In genomic region chr7:84605704-84606292, GRCm38 (mm10) we compare ENCODE assay signal across 8 mouse cellular contexts. TPM values are rescaled to one million over a fixed set of nuclear protein-coding genes. Genes with fewer than 3 reads are reported as not detected.
DNase-seq lines count a peak whose midpoint lies in the region; ATAC-seq and TF ChIP-seq lines count a peak whose summit lies in the region.

No protein-coding gene starts in this region.

- peak; percentile 88 for ATAC-seq in granulocyte monocyte progenitor cell, adult 5-6 weeks (replicated peaks; ENCODE audit: poor library complexity, severe bottlenecking)
- peak; percentile 74 for ATAC-seq in intestine, postnatal 0 days
- peak; percentile 87 for ATAC-seq in megakaryocyte-erythroid progenitor cell, adult 5-6 weeks (replicated peaks; ENCODE audit: low FRiP score, low TSS enrichment, poor library complexity, severe bottlenecking)

- peaks cover 4% of the 10 kb centered on the region; the same call in 1 of the 2 replicates for H3K36me3 ChIP-seq in intestine, postnatal 0 days (ENCODE audit: control insufficient read depth, insufficient read depth)

- peak overlapping the region; percentile 88 for H3K4me2 ChIP-seq in intestine, postnatal 0 days (replicated peaks; ENCODE audit: low read depth)

- no peaks in the 10 kb centered on the region for H3K27me3 ChIP-seq in intestine, postnatal 0 days (replicated peaks; ENCODE audit: control insufficient read depth, insufficient read depth, low read length)

- peak overlapping the region; percentile 51 for H3K27ac ChIP-seq in intestine, postnatal 0 days (ENCODE audit: low read depth, low read length)

- H3K9ac ChIP-seq in intestine, postnatal 0 days (ENCODE audit: low read depth, low read length) = peak overlapping the region; percentile 27

- H3K4me1 ChIP-seq in intestine, postnatal 0 days (replicated peaks; ENCODE audit: control insufficient read depth, insufficient read depth, low read length) = no peaks in the 10 kb centered on the region

- 0% methylated on average over 36 of the region's 36 CpGs for WGBS in intestine, postnatal 0 days

- TF ChIP-seq CTCF in intestine, postnatal 0 days (IDR thresholded peaks at IDR 0.05; ENCODE audit: low read depth) = no peak

- peak; percentile 96 for DNase-seq in adrenal gland, adult 2 months
- peak; percentile 67 for DNase-seq in embryo, embryonic 9.5 days (ENCODE audit: extremely low spot score)
- DNase-seq in left cerebral cortex, postnatal 25 days (ENCODE audit: low spot score in 2 of 2) = peak; percentile 69 to 84
- peak; percentile 72 for DNase-seq in right cerebral cortex, postnatal 4 days
- peak; percentile 93 for DNase-seq in yolk sac, embryonic 10.5 days (ENCODE audit: low spot score)

- H3K4me3 ChIP-seq in intestine, postnatal 0 days (ENCODE audit: low read depth, low read length) = peak overlapping the region; percentile 59

- H3K9me3 ChIP-seq in intestine, postnatal 0 days (ENCODE audit: control insufficient read depth) = no peaks in the 10 kb centered on the region

- intact Hi-C loops in left cerebral cortex, postnatal 25 days (cut with DNase I) = loop anchor here (2.0 to 5.0 kb wide), 2 partner anchors 85 to 142 kb away; no protein-coding TSS in a partner anchor

RNA-seq across cellular contexts. Expression of gene Fah, which starts 0.7 kb away (rescaled TPM):
- 100 to 1,000 TPM in 1 of 2 experiments, 10 to 100 TPM in 1; 48.4 to 106 TPM for total RNA-seq in adrenal gland, adult 2 months (2021)
- polyA plus RNA-seq in adrenal gland, adult 2 months (2012; rRNA removed) = 73.8 and 74.4 TPM in 2 replicates
- not detected in 2 replicates for total RNA-seq in granulocyte monocyte progenitor cell, adult 5-6 weeks (2014; fragmentation: Nextera tagmentation)
- total RNA-seq in granulocyte monocyte progenitor cell, adult 5-6 weeks (2017) = 1.2 TPM in 1 of 2 replicates, not detected in the other
- 11.1 and 16.5 TPM in 2 replicates for polyA plus RNA-seq in intestine, postnatal 0 days (2015; fragmentation: Nextera tagmentation; extraction: Ambion mirVana)
- 10 to 100 TPM; 13.8 to 15.8 TPM for total RNA-seq in left cerebral cortex, postnatal 25 days (2021)
- not detected in 2 replicates for total RNA-seq in megakaryocyte-erythroid progenitor cell, adult 5-6 weeks (2014; fragmentation: Nextera tagmentation)
- total RNA-seq in megakaryocyte-erythroid progenitor cell, adult 5-6 weeks (2017) = 2.2 and 7.9 TPM in 2 replicates

Comparison
In these comparisons a context has a peak if more than half of its experiments do, and no peak if none do; other contexts are left out.
1. Peak in every context shown above with its lines: DNase-seq, ATAC-seq, H3K4me3 ChIP-seq and H3K27ac ChIP-seq.